Mouse (Mus musculus) brain, embryonic 14.5 days (tissue): ENCODE results near the gene Zfp383.

Experiments used
- CTCF ChIP-seq: fragments of 200-500 bp; IDR thresholded peaks from 2 replicates; pipeline ENCODE4 v1.5.1; 2012; ENCODE audit warnings: inconsistent platforms, mild to moderate bottlenecking, moderate library complexity, borderline replicate concordance; ENCODE audit not compliant: insufficient read depth, insufficient read length; ENCODE audit errors: extremely low read depth
- POLR2A ChIP-seq: fragments of 200-500 bp; IDR thresholded peaks from 2 replicates; pipeline ENCODE4 v1.6.1; 2012; ENCODE audit warnings: mild to moderate bottlenecking, inconsistent platforms, borderline replicate concordance; ENCODE audit not compliant: poor library complexity, insufficient read depth, insufficient read length, severe bottlenecking; ENCODE audit errors: extremely low read depth

DNA sequence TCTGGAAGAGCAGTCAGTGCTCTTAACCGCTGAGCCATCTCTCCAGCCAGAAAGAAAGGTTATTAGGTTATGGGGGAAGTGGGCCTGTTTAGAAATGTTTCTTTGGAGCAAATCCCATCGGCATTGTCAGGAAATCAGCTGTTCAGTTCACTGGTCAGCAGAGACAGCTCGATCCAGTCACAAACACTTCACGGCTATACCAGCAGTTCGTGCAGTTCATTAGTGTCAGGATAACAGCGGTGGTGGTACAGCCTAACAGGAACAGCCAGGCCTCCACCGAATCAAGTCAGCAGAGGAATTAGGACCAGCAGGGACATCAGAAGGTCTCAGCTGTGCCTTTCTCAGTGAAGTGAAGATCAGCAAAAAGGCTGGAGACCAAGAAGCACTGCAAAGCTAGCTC is 27.1 kb upstream of the Zfp383 start:
- TF ChIP-seq CTCF (no peak), POLR2A (no peak)
